Mouse (Mus musculus) C2C12 (cell line): ENCODE data around the gene Evi2.

ENCODE experiments used
- CTCF ChIP-seq: IDR thresholded peaks from one replicate; pipeline ENCODE4 v1.5.1; 2011; ENCODE audit not compliant: control insufficient read depth, insufficient read depth, insufficient read length
- MYOD1 ChIP-seq: IDR thresholded peaks from one replicate; pipeline ENCODE4 v1.6.1; 2011; ENCODE audit warnings: low read depth; ENCODE audit not compliant: control insufficient read depth, insufficient read length
- MYOG ChIP-seq: IDR thresholded peaks from one replicate; pipeline ENCODE4 v1.6.1; 2011; ENCODE audit not compliant: control insufficient read depth, insufficient read length; ENCODE audit errors: extremely low read depth

DNA sequence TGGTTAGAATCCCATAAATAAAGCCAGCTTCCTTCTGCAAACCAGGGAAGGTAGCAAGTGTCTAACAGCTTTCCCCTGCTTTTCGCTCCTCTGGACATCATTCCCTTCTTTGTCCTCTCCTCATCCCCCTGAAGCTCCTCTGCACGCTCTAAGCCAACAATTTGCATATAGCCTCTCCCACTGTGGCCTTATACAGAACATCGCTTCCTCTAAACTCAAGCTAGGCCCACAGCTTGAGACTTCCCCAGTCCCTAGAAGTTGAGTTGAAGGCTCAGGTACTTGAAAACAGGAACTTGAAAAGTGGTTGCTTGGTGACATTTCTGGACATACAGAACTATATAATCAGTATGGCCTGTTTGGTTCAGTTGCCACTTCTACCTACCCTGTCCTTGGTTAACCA, 43.4 kb upstream of the Evi2 start:
- TF ChIP-seq CTCF (no peak), MYOG (no peak), MYOD1 (no peak)
